Mouse (Mus musculus) lung, embryonic 16.5 days (tissue): ENCODE data around the gene Mrs2. TPM values are rescaled to one million over a fixed set of nuclear protein-coding genes. Genes with fewer than 3 reads are reported as not detected.

ENCODE experiments used
- ATAC-seq: fragments of 200-750 bp; cut with Nextera tagmentation; 2 replicates; pipeline ENCODE4 v1.8.0; 2017; ENCODE audit warnings: low read depth, mild to moderate bottlenecking, moderate library complexity
- H3K27ac ChIP-seq: fragments of 300-500 bp; sonication (generic); 2 replicates; pipeline ENCODE4 v1.5.1; 2014; ENCODE audit warnings: mild to moderate bottlenecking, control low read depth, low read length
- H3K27me3 ChIP-seq: fragments of 300-500 bp; sonication (generic); 2 replicates; pipeline ENCODE4 v1.6.1; 2014; ENCODE audit warnings: low read depth, low read length, mixed read lengths; ENCODE audit not compliant: control insufficient read depth, insufficient read depth
- H3K36me3 ChIP-seq: fragments of 300-500 bp; sonication (generic); 2 replicates; pipeline ENCODE4 v1.6.1; 2014; ENCODE audit warnings: low read length; ENCODE audit not compliant: control insufficient read depth, insufficient read depth
- H3K4me1 ChIP-seq: fragments of 300-500 bp; sonication (generic); replicated peaks from 2 replicates; pipeline ENCODE4 v1.6.1; 2014; ENCODE audit warnings: low read length, mixed read lengths; ENCODE audit not compliant: control insufficient read depth, insufficient read depth
- H3K4me2 ChIP-seq: fragments of 300-500 bp; sonication (generic); 2 replicates; pipeline ENCODE4 v1.6.1; 2014; ENCODE audit warnings: low read depth, low read length, control low read depth
- H3K4me3 ChIP-seq: fragments of 300-500 bp; sonication (generic); 2 replicates; pipeline ENCODE4 v1.5.1; 2014; ENCODE audit warnings: mild to moderate bottlenecking, low read length, control low read depth
- H3K9ac ChIP-seq: fragments of 300-500 bp; sonication (generic); 2 replicates; pipeline ENCODE4 v1.6.1; 2014; ENCODE audit warnings: low read length, control low read depth
- H3K9me3 ChIP-seq: fragments of 300-500 bp; sonication (generic); 2 replicates; pipeline ENCODE4 v1.6.1; 2016; ENCODE audit warnings: low read length; ENCODE audit not compliant: control insufficient read depth
- WGBS: fragments of 180-500 bp; shearing (Covaris S2); extraction: QIAGEN DNeasy Blood & Tissue Kit; methylation state at CpG from one replicate; pipeline ENCODE4 v1.1.7; 2014; 5-methylcytosine and 5-hydroxymethylcytosine counted together
- polyA plus RNA-seq: library from polyadenylated mRNA; unstranded; fragments of >200 nt; fragmentation: Nextera tagmentation; extraction: Ambion mirVana; gene quantifications from 2 replicates; pipeline ENCODE4 v1.2.1, GENCODE M21; 2015

The Mrs2 gene
- 14.3 and 17.9 TPM in 2 replicates for polyA plus RNA-seq

GRCm38 (mm10) chr13:25019793-25020539 lies at the start of gene Mrs2:
Mrs2 (minus strand) TSS chr13:25020379.
- Histone ChIP-seq H3K4me1 (peaks cover 18% of the 10 kb centered on the region), H3K27ac (peak within 1 kb of the TSS; percentile 70), H3K4me2 (peak within 1 kb of the TSS; percentile 89), H3K27me3 (no peaks in the 10 kb centered on the region), H3K36me3 (no peaks in the 10 kb centered on the region), H3K9ac (peak within 1 kb of the TSS; percentile 93), H3K4me3 (peak within 1 kb of the TSS; percentile 93), H3K9me3 (no peaks in the 10 kb centered on the region)
- peak; percentile 95 for ATAC-seq
- under 1% methylated on average over 76 of the region's 84 CpGs for WGBS

DNA sequence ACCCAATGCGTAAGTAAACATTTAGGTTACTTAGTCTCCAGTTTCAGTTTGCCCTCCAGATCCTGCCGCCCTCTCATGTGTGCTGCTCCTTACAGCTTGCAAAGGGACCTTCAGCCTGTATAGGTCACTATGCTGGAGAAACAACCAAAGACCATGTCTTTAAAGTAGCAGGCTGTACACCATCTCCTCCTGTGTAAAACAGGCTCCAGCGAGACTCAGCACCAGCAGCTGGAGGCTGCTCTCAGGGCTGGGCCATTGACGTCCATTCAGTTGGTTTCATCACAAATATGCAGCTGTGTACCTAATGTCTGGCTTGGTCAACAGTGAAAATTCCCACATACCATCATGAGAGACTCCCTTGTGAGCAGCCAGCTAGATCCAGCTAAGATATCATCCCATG lies 49.6 kb upstream of the Mrs2 start:
- Histone ChIP-seq H3K27ac (no peak overlapping the region), H3K9ac (no peak overlapping the region), H3K36me3 (no peaks in the 10 kb centered on the region), H3K4me3 (no peak overlapping the region), H3K9me3 (no peaks in the 10 kb centered on the region), H3K4me1 (no peaks in the 10 kb centered on the region), H3K27me3 (no peaks in the 10 kb centered on the region), H3K4me2 (no peak overlapping the region)
- WGBS = 63% methylated on average over 4 of the region's 4 CpGs
- ATAC-seq = peak; percentile 26; the same call in 1 of the 2 replicates

- Histone ChIP-seq H3K4me3 (no peak overlapping the region), H3K36me3 (no peaks in the 10 kb centered on the region), H3K4me1 (no peaks in the 10 kb centered on the region), H3K9ac (no peak overlapping the region), H3K27me3 (no peaks in the 10 kb centered on the region), H3K27ac (no peak overlapping the region), H3K9me3 (no peaks in the 10 kb centered on the region), H3K4me2 (no peak overlapping the region)
- no peak for ATAC-seq
- 71% methylated on average over 4 of the region's 4 CpGs for WGBS
Measured at GRCm38 (mm10) chr13:25067183-25067582, 47.0 kb upstream of the Mrs2 start.

- no peak overlapping the region for H3K9ac ChIP-seq
- H3K4me2 ChIP-seq = no peak overlapping the region
- no peaks in the 10 kb centered on the region for H3K27me3 ChIP-seq
- ATAC-seq = no peak
- WGBS = 92% methylated on average over 2 of the region's 2 CpGs
- H3K4me1 ChIP-seq = no peaks in the 10 kb centered on the region
- H3K27ac ChIP-seq = no peak overlapping the region
- no peak overlapping the region for H3K4me3 ChIP-seq
- H3K9me3 ChIP-seq = no peaks in the 10 kb centered on the region
- no peaks in the 10 kb centered on the region for H3K36me3 ChIP-seq
Measured at GRCm38 (mm10) chr13:25066659-25067058, 46.5 kb upstream of the Mrs2 start.

- Histone ChIP-seq H3K27me3 (peaks cover 24% of the 10 kb centered on the region), H3K4me2 (peak within 1 kb of the TSS; percentile 85), H3K9me3 (no peaks in the 10 kb centered on the region), H3K27ac (no peak within 1 kb of the TSS), H3K36me3 (no peaks in the 10 kb centered on the region), H3K4me3 (peak within 1 kb of the TSS; percentile 53), H3K4me1 (peaks cover 3% of the 10 kb centered on the region; the same call in 1 of the 2 replicates), H3K9ac (peak within 1 kb of the TSS; percentile 33)
- peak; percentile 68 for ATAC-seq
- WGBS = 4% methylated on average over 63 of the region's 63 CpGs
Measured at GRCm38 (mm10) chr13:25055873-25056667, 35.9 kb upstream of the Mrs2 start, which contains the start of gene Dcdc2a. Dcdc2a (plus strand) TSS chr13:25056004.

GRCm38 (mm10) chr13:25055111-25055554 lies 35.0 kb upstream of the Mrs2 start:
- H3K4me2 ChIP-seq = peak overlapping the region; percentile 85
- ATAC-seq = peak; percentile 88
- WGBS = under 1% methylated on average over 23 of the region's 35 CpGs
- peaks cover 2% of the 10 kb centered on the region for H3K9me3 ChIP-seq
- H3K36me3 ChIP-seq = no peaks in the 10 kb centered on the region
- peak overlapping the region; percentile 33; the same call in 1 of the 2 replicates for H3K9ac ChIP-seq
- H3K27me3 ChIP-seq = peaks cover 24% of the 10 kb centered on the region
- H3K4me1 ChIP-seq = peaks cover 3% of the 10 kb centered on the region; the same call in 1 of the 2 replicates
- peak overlapping the region; percentile 53 for H3K4me3 ChIP-seq
- H3K27ac ChIP-seq = no peak overlapping the region

DNA sequence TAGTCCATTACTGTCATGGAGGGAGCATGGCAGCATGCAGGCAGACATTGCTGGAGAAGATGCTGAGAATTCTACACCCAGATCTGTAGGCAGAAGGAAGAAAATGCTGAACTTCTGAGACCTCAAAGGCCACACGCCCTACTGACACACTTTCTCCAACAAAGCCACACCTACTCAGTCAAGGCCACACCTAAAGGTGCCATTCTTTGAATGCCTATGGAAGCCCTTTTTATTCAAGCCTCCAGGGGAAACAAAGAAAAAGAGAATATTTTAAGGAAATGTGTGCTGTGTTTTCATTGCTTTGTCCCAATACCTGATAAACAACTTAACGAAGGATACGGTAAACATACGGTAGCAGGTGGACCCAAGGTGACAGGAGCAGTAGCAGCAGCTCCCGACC lies 32.5 kb upstream of the Mrs2 start:
- Histone ChIP-seq H3K4me1 (peaks cover 3% of the 10 kb centered on the region; the same call in 1 of the 2 replicates), H3K27ac (no peak overlapping the region), H3K4me2 (no peak overlapping the region), H3K27me3 (peaks cover 24% of the 10 kb centered on the region), H3K36me3 (no peaks in the 10 kb centered on the region), H3K9ac (no peak overlapping the region), H3K9me3 (peaks cover 7% of the 10 kb centered on the region), H3K4me3 (no peak overlapping the region)
- ATAC-seq = no peak
- 83% methylated on average over 5 of the region's 5 CpGs for WGBS

DNA sequence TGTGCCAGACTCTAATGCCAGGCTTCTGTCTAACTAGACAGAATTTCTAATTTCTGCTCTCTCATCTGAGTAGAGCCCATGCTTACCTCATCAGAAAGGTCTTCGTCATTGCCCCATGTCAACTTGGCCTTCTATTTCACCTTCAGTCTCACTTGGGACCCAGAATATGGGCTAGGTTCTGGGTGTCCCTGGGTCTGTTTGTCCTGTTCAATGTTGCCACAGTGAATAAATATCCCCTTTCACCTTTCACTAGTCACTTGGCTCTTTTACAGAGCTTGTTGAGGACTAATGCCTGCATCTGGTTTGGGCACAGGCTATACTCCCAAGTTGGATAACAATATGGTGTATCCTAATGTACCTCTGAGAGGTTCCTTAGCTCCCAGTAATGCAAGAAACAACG lies 19.3 kb upstream of the Mrs2 start:
- no peak overlapping the region for H3K9ac ChIP-seq
- H3K4me2 ChIP-seq = no peak overlapping the region
- WGBS = 85% methylated on average over 2 of the region's 2 CpGs
- H3K27me3 ChIP-seq = no peaks in the 10 kb centered on the region
- ATAC-seq = no peak
- H3K36me3 ChIP-seq = no peaks in the 10 kb centered on the region
- H3K4me1 ChIP-seq = no peaks in the 10 kb centered on the region
- H3K4me3 ChIP-seq = no peak overlapping the region
- no peaks in the 10 kb centered on the region for H3K9me3 ChIP-seq
- no peak overlapping the region for H3K27ac ChIP-seq

DNA sequence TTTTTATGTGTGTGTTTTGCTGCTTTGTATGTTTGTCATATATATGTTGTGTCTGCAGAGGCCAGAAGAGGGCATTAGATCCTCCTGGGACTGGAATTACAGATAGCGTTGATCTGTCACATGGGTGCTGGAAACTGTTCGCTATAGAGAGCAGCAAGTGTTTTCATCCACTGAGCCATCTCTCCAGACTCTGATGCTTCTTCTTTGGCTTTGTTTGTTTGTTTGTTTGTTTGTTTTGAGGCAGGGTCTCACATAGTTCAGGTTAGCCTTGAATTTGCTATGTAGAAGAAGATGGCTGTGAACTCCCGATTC lies 6.9 kb upstream of the Mrs2 start:
- Histone ChIP-seq H3K27me3 (no peaks in the 10 kb centered on the region), H3K4me2 (no peak overlapping the region), H3K9me3 (no peaks in the 10 kb centered on the region), H3K9ac (no peak overlapping the region), H3K36me3 (no peaks in the 10 kb centered on the region), H3K27ac (no peak overlapping the region), H3K4me1 (no peaks in the 10 kb centered on the region), H3K4me3 (no peak overlapping the region)
- 86% methylated on average over 3 of the region's 3 CpGs for WGBS
- ATAC-seq = no peak
